8 mouse cellular contexts compared by ENCODE assay signal in the genomic region with DNA sequence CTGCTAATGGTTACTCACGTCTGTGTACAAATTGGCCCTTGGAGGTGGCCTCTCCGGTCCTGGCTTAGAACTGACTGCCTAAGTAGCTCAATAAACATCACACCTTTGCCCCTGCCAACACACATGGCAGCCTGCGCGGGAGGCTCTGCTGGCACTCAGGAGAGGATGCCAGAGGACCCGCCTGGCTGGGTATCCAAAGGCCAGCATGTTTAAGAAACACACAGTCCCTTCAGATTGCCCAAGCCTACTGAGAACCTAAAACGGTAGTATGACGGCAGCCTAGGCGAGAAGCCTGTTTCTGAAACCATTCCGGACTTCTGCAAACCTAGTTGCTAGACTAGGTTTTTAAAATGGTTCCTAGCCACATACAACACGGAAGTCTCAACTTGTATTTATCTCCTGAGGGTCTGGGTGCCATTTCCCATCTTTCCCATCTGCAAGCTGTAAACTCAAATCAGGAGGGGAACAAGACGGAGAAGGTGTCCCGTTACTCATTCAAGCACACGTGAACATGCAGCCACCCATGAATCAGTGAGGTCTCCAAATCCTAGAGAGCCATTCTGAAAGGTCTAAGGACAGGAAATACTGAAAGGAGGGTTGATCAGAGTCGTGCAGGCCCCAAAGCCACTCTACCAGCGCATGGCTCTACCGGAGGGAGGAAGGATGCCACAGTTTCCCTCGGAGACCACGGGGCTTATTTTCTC. TPM values are rescaled to one million over a fixed set of nuclear protein-coding genes. Genes with fewer than 3 reads are reported as not detected.
A peak's percentile ranks its signal among the peaks of the same experiment; 100 is the strongest.
DNase-seq lines count a peak whose midpoint lies in the region; ATAC-seq lines count a peak whose summit lies in the region.

No protein-coding gene starts in this region.

- no peaks in the 10 kb centered on the region for H3K36me3 ChIP-seq in liver, embryonic 15.5 days (replicated peaks)

- WGBS in liver, embryonic 15.5 days (ENCODE audit: insufficient replicate concordance): 32% methylated on average over 18 of the region's 18 CpGs

- no peaks in the 10 kb centered on the region for H3K9me3 ChIP-seq in liver, embryonic 15.5 days (replicated peaks)

- no peak overlapping the region for H3K9ac ChIP-seq in liver, embryonic 15.5 days

- intact Hi-C loops in heart, postnatal 25 days (cut with DNase I): no loop called here

- peaks cover 21% of the 10 kb centered on the region for H3K4me1 ChIP-seq in liver, embryonic 15.5 days (replicated peaks)

- peak overlapping the region; percentile 53 for H3K4me2 ChIP-seq in liver, embryonic 15.5 days

- no peak for ATAC-seq in liver, embryonic 15.5 days (ENCODE audit: insufficient read depth)

- peak overlapping the region; percentile 67 for H3K27ac ChIP-seq in liver, embryonic 15.5 days (replicated peaks)

- peak; percentile 51 to 62 for DNase-seq in lung, adult 18-20 months
- DNase-seq in lung, postnatal 14 days: no peak
- DNase-seq in cerebellum, adult 11-12 months: peak; percentile 65
- DNase-seq in thymus, postnatal 14 days: peak; percentile 56
- DNase-seq in urinary bladder, postnatal 14 days (ENCODE audit: low spot score): no peak
- DNase-seq in heart, postnatal 25 days (ENCODE audit: low spot score): no peak
- DNase-seq in retina, postnatal 1 day: no peak

- no peaks in the 10 kb centered on the region for H3K27me3 ChIP-seq in liver, embryonic 15.5 days

- peak overlapping the region; percentile 37 for H3K4me3 ChIP-seq in liver, embryonic 15.5 days (replicated peaks)

RNA-seq across cellular contexts. Expression of a gene that starts 45.8 kb away (rescaled TPM):
- polyA plus RNA-seq in liver, embryonic 15.5 days (2015; fragmentation: Nextera tagmentation; extraction: Ambion mirVana): 6.1 and 6.7 TPM in 2 replicates
- 1 to 10 TPM; 1.6 to 2.3 TPM for total RNA-seq in heart, postnatal 25 days (2021)

RNA-seq across cellular contexts. Expression of a gene that starts 46.3 kb away (rescaled TPM):
- 26.0 and 28.1 TPM in 2 replicates for polyA plus RNA-seq in liver, embryonic 15.5 days (2015; fragmentation: Nextera tagmentation; extraction: Ambion mirVana)
- total RNA-seq in heart, postnatal 25 days (2021): 10 to 100 TPM; 36.5 to 36.6 TPM

Comparison
In these comparisons a context has a peak if more than half of its experiments do, and no peak if none do; other contexts are left out.
1. DNase-seq: peak in lung, adult 18-20 months (2 of 2), cerebellum, adult 11-12 months (single experiment) and thymus, postnatal 14 days (single experiment); none in lung, postnatal 14 days (single experiment), urinary bladder, postnatal 14 days (single experiment), heart, postnatal 25 days (single experiment) and retina, postnatal 1 day (single experiment).